Mouse (Mus musculus): ENCODE data around the gene Krt35.

DNA sequence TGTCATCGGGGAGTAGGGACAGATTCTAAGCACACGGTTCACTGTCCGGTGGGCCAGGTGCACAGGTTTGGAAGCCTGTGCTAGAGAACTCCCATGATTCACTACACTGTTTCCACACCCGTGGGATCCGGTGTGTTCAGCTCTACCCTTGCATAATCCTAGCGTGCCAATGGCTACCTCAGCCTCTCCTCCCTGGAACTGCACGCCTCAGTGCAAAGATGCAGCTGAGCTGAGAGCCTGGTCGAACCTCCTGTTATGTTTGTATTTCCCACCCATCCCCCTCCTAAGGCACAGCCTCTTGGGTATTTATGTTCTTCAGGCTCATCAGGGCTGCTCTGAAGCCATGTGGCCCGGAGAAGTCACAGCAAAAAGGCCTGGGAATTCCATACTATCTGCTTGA, 1.8 kb upstream of the Krt35 start:
- TF ChIP-seq POLR2A (IDR thresholded peaks at IDR 0.05; ENCODE audit: extremely low read depth, insufficient read depth, low read length) = no peak
- TF ChIP-seq CTCF (IDR thresholded peaks at IDR 0.05; ENCODE audit: low read depth, low read length) = no peak
